Mouse (Mus musculus): ENCODE results near the gene Aatf. TPM values are rescaled to one million over a fixed set of nuclear protein-coding genes. Genes with fewer than 3 reads are reported as not detected.

The Aatf gene
- polyA plus RNA-seq, 1 experiment from 2014 or later = 60.0 TPM

DNA sequence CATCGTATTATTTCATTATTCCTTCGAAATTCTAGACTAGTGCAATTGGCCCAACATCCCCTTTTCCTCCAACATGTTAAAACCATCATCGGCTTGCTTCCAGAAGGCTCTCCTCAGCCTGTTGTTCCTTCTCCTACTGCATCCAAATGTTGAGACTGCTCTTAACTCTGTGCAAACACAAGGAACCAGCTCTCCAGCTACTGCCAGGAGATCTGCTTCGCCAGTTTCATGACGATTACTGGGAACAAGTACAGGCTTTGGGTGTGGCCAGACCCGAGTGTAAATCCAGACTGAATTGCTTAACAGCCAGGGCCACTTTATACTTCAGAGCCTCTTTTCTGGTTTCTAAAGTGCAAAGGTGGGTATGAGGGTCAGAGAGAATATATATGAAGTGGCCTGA is 124.0 kb downstream of the Aatf start:
- H3K9ac ChIP-seq (replicated peaks; ENCODE audit: low read length) = no peak overlapping the region
- no peaks in the 10 kb centered on the region for H3K4me1 ChIP-seq (ENCODE audit: insufficient read depth, low read length)
- no peaks in the 10 kb centered on the region for H3K27me3 ChIP-seq (ENCODE audit: insufficient read depth, low read length)
- ATAC-seq (ENCODE audit: low FRiP score, low TSS enrichment) = no peak
- H3K4me3 ChIP-seq (ENCODE audit: low read length) = no peak overlapping the region
- 74% methylated on average over 6 of the region's 6 CpGs for WGBS
- H3K4me2 ChIP-seq (replicated peaks; ENCODE audit: low read depth, low read length) = no peak overlapping the region
- H3K36me3 ChIP-seq (ENCODE audit: insufficient read depth, low read length) = peaks cover 10% of the 10 kb centered on the region; the same call in 1 of the 2 replicates
- no peaks in the 10 kb centered on the region for H3K9me3 ChIP-seq (ENCODE audit: low read length)
- H3K27ac ChIP-seq (ENCODE audit: low read length) = no peak overlapping the region

DNA sequence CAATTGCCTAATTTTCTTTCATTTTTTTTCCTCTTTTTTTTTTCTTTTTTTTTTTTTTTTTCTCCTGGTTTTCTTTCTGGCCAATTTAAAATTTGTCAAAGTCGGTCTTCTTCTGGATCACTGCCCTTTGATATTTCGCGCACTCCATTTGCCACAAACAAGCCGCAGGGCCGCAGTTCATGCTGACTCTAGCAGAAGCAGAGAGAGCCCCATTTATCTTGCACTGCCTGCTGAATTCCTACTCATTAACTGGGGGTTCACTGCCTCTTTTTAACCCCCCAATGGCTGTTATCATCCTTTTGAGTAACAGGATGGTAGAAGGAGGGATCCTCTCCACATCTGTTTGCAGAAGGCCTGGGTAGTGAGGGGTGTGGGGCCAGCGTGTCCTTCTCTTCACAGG is 129.4 kb downstream of the Aatf start:
- Histone ChIP-seq H3K27me3 (ENCODE audit: insufficient read depth, low read length) (no peaks in the 10 kb centered on the region), H3K9ac (replicated peaks; ENCODE audit: low read length) (no peak overlapping the region), H3K27ac (ENCODE audit: low read length) (no peak overlapping the region), H3K4me3 (ENCODE audit: low read length) (no peak overlapping the region), H3K4me2 (replicated peaks; ENCODE audit: low read depth, low read length) (no peak overlapping the region), H3K4me1 (ENCODE audit: insufficient read depth, low read length) (peaks cover 6% of the 10 kb centered on the region), H3K36me3 (ENCODE audit: insufficient read depth, low read length) (peaks cover 3% of the 10 kb centered on the region; the same call in 1 of the 2 replicates), H3K9me3 (ENCODE audit: low read length) (no peaks in the 10 kb centered on the region)
- ATAC-seq (ENCODE audit: low FRiP score, low TSS enrichment) = no peak
- WGBS = 72% methylated on average over 6 of the region's 6 CpGs

DNA sequence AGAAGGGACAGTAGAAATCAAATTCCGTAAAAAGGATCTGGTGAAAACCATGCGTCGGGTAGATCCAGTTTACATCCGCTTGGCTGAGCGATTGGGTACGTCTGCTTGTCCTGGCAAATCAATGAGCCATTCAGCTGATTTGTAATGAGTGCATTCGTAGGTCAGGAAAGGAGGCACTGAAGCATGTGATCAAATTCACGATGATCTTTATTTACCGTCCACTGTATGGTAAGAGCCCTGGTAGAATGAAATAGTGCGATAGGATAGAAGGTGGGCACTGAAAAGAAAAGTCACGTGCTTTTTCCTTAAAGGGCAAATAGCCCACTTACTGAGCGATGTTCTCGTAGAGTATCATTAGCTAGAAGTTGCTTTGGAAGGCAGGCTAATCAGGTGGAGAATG is 130.9 kb downstream of the Aatf start:
- ATAC-seq (ENCODE audit: low FRiP score, low TSS enrichment) = no peak
- H3K9me3 ChIP-seq (ENCODE audit: low read length) = no peaks in the 10 kb centered on the region
- peak overlapping the region; percentile 8; the same call in 1 of the 2 replicates for H3K4me2 ChIP-seq (replicated peaks; ENCODE audit: low read depth, low read length)
- peaks cover 3% of the 10 kb centered on the region; the same call in 1 of the 2 replicates for H3K36me3 ChIP-seq (ENCODE audit: insufficient read depth, low read length)
- H3K27me3 ChIP-seq (ENCODE audit: insufficient read depth, low read length) = no peaks in the 10 kb centered on the region
- no peak overlapping the region for H3K27ac ChIP-seq (ENCODE audit: low read length)
- WGBS = 47% methylated on average over 13 of the region's 13 CpGs
- H3K4me1 ChIP-seq (ENCODE audit: insufficient read depth, low read length) = peaks cover 6% of the 10 kb centered on the region
- no peak overlapping the region for H3K4me3 ChIP-seq (ENCODE audit: low read length)
- no peak overlapping the region for H3K9ac ChIP-seq (replicated peaks; ENCODE audit: low read length)

DNA sequence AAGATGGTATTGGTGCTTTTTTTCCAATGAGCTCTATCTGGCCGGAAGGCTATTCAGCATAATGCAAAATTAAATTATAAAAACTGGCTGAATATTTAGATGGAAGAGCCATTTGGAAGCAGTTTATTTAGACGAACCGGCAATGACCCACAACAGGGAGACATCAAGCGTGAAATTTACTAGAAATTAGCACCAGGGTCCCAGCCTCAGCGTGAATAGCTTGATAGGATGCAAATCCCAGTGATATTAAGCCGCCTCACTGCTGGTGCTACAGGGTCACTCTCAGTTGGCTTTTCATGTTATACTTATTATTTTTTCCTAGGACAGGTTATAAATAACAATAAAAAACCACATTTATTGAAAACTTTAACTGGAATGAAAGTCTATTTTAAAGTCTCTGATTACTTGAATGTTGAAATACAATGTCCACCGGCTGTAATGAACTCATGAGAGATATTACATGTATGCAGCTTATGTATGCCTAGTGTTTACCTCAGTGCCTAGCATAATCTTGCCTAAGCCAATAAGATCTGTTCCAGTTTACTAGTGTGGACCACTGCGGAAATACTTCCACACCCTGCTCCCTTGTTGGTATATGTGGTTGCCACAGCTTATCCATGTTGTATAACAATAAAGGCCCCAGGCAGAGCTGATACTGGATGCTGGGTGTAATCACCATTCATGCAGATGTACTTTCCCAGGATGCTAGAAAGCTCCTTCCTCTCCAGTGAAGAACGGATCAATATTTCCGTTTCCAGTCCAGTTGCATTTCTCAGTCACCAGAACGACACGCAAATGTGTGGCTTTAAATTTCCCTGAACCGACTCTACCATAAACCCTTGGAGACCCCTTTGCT is 136.6 kb downstream of the Aatf start:
- Histone ChIP-seq H3K4me3 (ENCODE audit: low read length) (no peak overlapping the region), H3K4me1 (ENCODE audit: insufficient read depth, low read length) (no peaks in the 10 kb centered on the region), H3K27me3 (ENCODE audit: insufficient read depth, low read length) (no peaks in the 10 kb centered on the region), H3K9me3 (ENCODE audit: low read length) (no peaks in the 10 kb centered on the region), H3K9ac (replicated peaks; ENCODE audit: low read length) (no peak overlapping the region), H3K4me2 (replicated peaks; ENCODE audit: low read depth, low read length) (no peak overlapping the region), H3K27ac (ENCODE audit: low read length) (no peak overlapping the region), H3K36me3 (ENCODE audit: insufficient read depth, low read length) (peaks cover 12% of the 10 kb centered on the region; the same call in 1 of the 2 replicates)
- 84% methylated on average over 13 of the region's 13 CpGs for WGBS
- no peak for ATAC-seq (ENCODE audit: low FRiP score, low TSS enrichment)

DNA sequence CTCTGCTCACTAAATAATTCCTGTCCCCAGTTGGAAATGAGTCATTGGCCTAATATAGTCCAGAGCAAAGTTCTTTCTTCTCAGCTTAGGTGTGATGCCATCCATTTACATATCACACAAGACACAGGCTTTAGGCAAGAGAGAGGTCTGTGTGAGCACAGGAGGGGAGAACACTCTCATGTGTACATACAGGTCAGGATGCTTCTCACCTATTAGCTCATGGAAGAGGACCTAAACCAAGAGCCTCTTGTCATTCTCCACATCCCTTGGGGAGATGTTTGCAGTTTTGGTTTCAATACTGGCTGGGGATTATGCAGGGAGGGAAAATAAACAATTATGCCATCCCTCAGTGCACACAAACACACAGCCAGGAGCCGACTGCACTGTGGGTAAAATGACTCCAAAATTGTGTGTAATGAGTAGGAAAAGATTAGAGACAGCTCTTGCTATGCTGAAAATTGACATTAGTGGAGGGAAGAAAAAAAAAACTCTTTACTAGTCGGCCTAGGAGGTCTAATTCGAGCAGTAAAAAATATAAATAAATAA is 137.3 kb downstream of the Aatf start:
- Histone ChIP-seq H3K36me3 (ENCODE audit: insufficient read depth, low read length) (peaks cover 12% of the 10 kb centered on the region; the same call in 1 of the 2 replicates), H3K9me3 (ENCODE audit: low read length) (no peaks in the 10 kb centered on the region), H3K27ac (ENCODE audit: low read length) (no peak overlapping the region), H3K27me3 (ENCODE audit: insufficient read depth, low read length) (no peaks in the 10 kb centered on the region), H3K4me3 (ENCODE audit: low read length) (no peak overlapping the region), H3K4me1 (ENCODE audit: insufficient read depth, low read length) (no peaks in the 10 kb centered on the region), H3K9ac (replicated peaks; ENCODE audit: low read length) (no peak overlapping the region), H3K4me2 (replicated peaks; ENCODE audit: low read depth, low read length) (no peak overlapping the region)
- WGBS = 56% methylated on average over 3 of the region's 3 CpGs
- ATAC-seq (ENCODE audit: low FRiP score, low TSS enrichment) = no peak

DNA sequence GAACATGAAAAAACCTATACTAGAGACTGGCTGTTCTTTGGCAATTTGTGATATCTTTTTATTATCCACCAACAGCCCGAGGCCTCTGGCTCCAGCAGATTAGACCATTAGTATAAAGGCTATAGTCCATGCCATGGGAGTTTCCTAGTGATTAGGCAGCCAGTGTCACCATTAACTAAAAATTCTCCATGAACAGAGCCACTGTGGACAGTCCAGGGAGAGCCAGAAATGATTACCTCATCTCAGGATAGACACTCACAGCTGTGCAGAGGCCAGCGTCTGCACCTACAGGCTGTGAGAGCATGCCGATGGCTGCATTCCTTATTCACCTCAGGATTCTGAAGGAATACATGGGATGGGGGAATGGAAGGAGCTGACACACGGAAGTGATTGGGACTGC is 140.2 kb downstream of the Aatf start:
- no peak for ATAC-seq (ENCODE audit: low FRiP score, low TSS enrichment)
- H3K9ac ChIP-seq (replicated peaks; ENCODE audit: low read length) = no peak overlapping the region
- 89% methylated on average over 4 of the region's 4 CpGs for WGBS
- no peaks in the 10 kb centered on the region for H3K9me3 ChIP-seq (ENCODE audit: low read length)
- no peak overlapping the region for H3K4me2 ChIP-seq (replicated peaks; ENCODE audit: low read depth, low read length)
- no peaks in the 10 kb centered on the region for H3K27me3 ChIP-seq (ENCODE audit: insufficient read depth, low read length)
- H3K4me3 ChIP-seq (ENCODE audit: low read length) = no peak overlapping the region
- peaks cover 12% of the 10 kb centered on the region; the same call in 1 of the 2 replicates for H3K36me3 ChIP-seq (ENCODE audit: insufficient read depth, low read length)
- no peaks in the 10 kb centered on the region for H3K4me1 ChIP-seq (ENCODE audit: insufficient read depth, low read length)
- H3K27ac ChIP-seq (ENCODE audit: low read length) = no peak overlapping the region

Other genes starting within 250 kb of the Aatf start
- 31.2 and 35.0 TPM in 2 replicates for gene Lhx1, start 12.0 kb upstream of the Aatf start, polyA plus RNA-seq (2015; fragmentation: Nextera tagmentation; extraction: Ambion mirVana)